Mouse (Mus musculus) limb, embryonic 13.5 days (tissue): Measurements from ENCODE around the gene Mmp14. TPM values are rescaled to one million over a fixed set of nuclear protein-coding genes. Genes with fewer than 3 reads are reported as not detected.
A peak's percentile ranks its signal among the peaks of the same experiment; 100 is the strongest.

Experiments used
- ATAC-seq: fragments of 200-750 bp; cut with Nextera tagmentation; 2 replicates; pipeline ENCODE4 v1.8.0; 2017; ENCODE audit warnings: low read depth, moderate number of reproducible peaks, moderate TSS enrichment; ENCODE audit not compliant: low FRiP score
- H3K27ac ChIP-seq: fragments of 300-500 bp; sonication (generic); 2 replicates; pipeline ENCODE4 v1.5.1; 2015; ENCODE audit warnings: inconsistent platforms, mild to moderate bottlenecking, moderate library complexity
- H3K27me3 ChIP-seq: fragments of 300-500 bp; sonication (generic); 2 replicates; pipeline ENCODE4 v1.6.1; 2015; ENCODE audit warnings: mild to moderate bottlenecking, inconsistent platforms
- H3K36me3 ChIP-seq: fragments of 300-500 bp; sonication (generic); 2 replicates; pipeline ENCODE4 v1.6.1; 2015; ENCODE audit warnings: inconsistent platforms, mild to moderate bottlenecking, moderate library complexity
- H3K4me1 ChIP-seq: fragments of 300-500 bp; sonication (generic); 2 replicates; pipeline ENCODE4 v1.6.1; 2015; ENCODE audit warnings: inconsistent platforms
- H3K4me2 ChIP-seq: fragments of 300-500 bp; sonication (generic); replicated peaks from 2 replicates; pipeline ENCODE4 v1.6.1; 2015; ENCODE audit warnings: inconsistent platforms, mild to moderate bottlenecking, moderate library complexity
- H3K4me3 ChIP-seq: fragments of 300-500 bp; sonication (generic); 2 replicates; pipeline ENCODE4 v1.5.1; 2015; ENCODE audit warnings: moderate library complexity, mild to moderate bottlenecking, inconsistent platforms
- H3K9ac ChIP-seq: fragments of 300-500 bp; sonication (generic); 2 replicates; pipeline ENCODE4 v1.6.1; 2015; ENCODE audit warnings: mild to moderate bottlenecking, inconsistent platforms
- H3K9me3 ChIP-seq: fragments of 300-500 bp; sonication (generic); 2 replicates; pipeline ENCODE4 v1.6.1; 2016; ENCODE audit warnings: inconsistent platforms
- WGBS: fragments of 180-500 bp; shearing (Covaris S2); methylation state at CpG from one replicate; pipeline ENCODE4 v1.1.7; 2015; 5-methylcytosine and 5-hydroxymethylcytosine counted together
- polyA plus RNA-seq: library from polyadenylated mRNA; unstranded; fragments of >200 nt; fragmentation: Nextera tagmentation; extraction: Ambion mirVana; gene quantifications from 2 replicates; pipeline ENCODE4 v1.2.1, GENCODE M21; 2015

Mmp14 gene
- polyA plus RNA-seq, 1 experiment from 2014 or later, result 204 TPM

DNA sequence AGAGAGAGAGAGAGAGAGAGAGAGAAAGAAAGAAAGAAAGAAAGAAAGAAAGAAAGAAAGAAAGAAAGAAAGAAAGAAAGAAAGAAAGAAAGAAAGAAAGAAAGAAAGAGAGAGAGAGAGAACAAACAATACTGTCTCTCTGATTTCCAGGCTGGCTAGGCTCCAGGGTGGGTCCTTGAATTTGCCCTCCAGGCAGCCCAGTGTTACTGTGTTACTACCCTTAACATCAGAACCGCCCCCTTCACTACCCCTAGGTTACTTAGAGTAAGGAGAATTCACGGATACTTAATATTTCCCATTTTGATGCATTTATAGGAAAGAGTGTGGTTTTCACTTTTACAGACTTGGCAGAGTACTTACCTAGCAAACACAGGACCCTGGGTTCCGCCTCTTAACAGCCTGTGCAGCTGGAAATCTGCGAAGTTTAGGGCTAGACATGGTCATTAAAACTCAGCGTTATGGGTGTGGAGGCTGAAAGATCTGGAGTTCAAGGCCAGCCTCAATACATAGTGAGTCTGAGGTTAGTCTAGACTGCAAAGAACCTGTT lies 15.1 kb upstream of the Mmp14 start:
- H3K36me3 ChIP-seq, result no peaks in the 10 kb centered on the region

DNA sequence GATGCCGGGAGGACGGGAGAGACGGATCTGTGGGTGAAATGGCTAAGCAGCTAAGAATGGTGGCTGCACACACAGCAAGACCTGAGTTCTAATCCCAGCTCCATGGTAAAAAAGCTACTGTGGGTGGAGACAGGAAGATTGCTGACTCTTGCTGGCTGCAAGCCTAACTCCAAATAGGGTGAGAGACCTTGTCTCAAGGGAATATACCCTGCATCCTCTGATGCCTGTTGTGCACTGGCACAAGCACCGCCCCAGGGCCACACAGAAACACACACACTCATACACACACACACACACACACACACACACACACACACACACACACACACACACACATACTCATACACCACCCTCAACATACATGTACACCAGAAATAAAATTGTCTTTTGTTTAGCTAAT lies 14.6 kb upstream of the Mmp14 start:
- Histone ChIP-seq H3K9ac (no peak overlapping the region), H3K9me3 (no peaks in the 10 kb centered on the region), H3K4me2 (no peak overlapping the region), H3K27ac (no peak overlapping the region), H3K4me3 (no peak overlapping the region), H3K36me3 (no peaks in the 10 kb centered on the region), H3K27me3 (peaks cover 7% of the 10 kb centered on the region; the same call in 1 of the 2 replicates), H3K4me1 (peaks cover 29% of the 10 kb centered on the region)
- ATAC-seq, result no peak
- WGBS, result 65% methylated on average over 3 of the region's 4 CpGs

More for the DNA sequence above, 15.1 kb upstream of the Mmp14 start:
- Histone ChIP-seq H3K9me3 (no peaks in the 10 kb centered on the region), H3K4me1 (peaks cover 29% of the 10 kb centered on the region), H3K9ac (no peak overlapping the region), H3K27me3 (peaks cover 7% of the 10 kb centered on the region; the same call in 1 of the 2 replicates), H3K4me3 (no peak overlapping the region), H3K27ac (no peak overlapping the region), H3K4me2 (no peak overlapping the region)
- 26% methylated on average over 5 of the region's 5 CpGs for WGBS
- no peak for ATAC-seq

DNA sequence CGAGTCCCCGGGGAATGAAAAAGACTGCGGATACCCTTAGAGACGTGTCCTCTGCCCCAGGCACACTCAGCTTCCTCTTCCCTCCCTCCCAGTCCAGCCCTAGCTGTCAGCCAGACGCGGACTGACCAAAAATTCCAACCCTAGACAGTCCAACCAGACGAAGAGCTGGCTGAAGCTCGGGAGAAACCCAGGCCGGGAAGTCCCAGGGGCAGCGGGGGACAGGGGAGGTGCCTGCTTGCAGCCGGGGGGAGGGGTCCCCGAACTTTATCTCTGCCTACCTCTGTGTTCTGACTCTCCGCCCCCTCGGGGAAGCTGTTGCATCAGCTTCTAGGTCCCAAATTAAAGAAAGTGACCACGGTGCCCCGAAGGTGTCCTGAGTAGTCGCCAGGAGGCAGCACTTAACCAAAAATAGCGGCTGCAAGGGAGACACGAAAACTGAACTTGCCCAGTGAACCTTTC lies 13.8 kb upstream of the Mmp14 start, which contains the start of gene Slc7a7:
Slc7a7 (minus strand) TSS at position 158 of the 459 bp plus-strand sequence.
- peak within 1 kb of the TSS; percentile 35 for H3K4me2 ChIP-seq
- 7% methylated on average over 16 of the region's 19 CpGs for WGBS
- no peaks in the 10 kb centered on the region for H3K9me3 ChIP-seq
- peak within 1 kb of the TSS; percentile 45; the same call in 1 of the 2 replicates for H3K9ac ChIP-seq
- peaks cover 7% of the 10 kb centered on the region; the same call in 1 of the 2 replicates for H3K27me3 ChIP-seq
- H3K4me3 ChIP-seq, result no peak within 1 kb of the TSS; the same call in 1 of the 2 replicates
- peaks cover 29% of the 10 kb centered on the region for H3K4me1 ChIP-seq
- no peak for ATAC-seq
- H3K27ac ChIP-seq, result no peak within 1 kb of the TSS
- no peaks in the 10 kb centered on the region for H3K36me3 ChIP-seq

DNA sequence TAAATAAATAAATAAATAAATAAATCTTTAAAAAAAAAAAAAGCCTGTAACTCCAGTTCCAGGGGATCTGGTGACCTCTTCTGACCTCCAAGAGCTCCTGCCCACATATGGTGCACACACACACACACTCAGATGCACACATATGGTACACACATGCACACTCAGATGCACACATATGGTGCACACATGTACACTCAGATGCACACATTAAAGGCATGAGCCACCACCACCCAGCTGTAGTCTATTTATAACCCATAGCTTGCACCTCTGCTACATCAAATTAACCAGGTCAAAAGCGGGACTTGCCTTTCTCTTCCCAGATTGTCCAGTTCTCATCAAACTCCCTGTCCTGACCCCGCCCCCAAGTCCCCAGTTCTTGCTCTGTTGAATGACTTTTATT lies 10.4 kb upstream of the Mmp14 start:
- Histone ChIP-seq H3K36me3 (no peaks in the 10 kb centered on the region), H3K27me3 (peaks cover 7% of the 10 kb centered on the region; the same call in 1 of the 2 replicates), H3K9ac (no peak overlapping the region), H3K4me3 (no peak overlapping the region), H3K9me3 (no peaks in the 10 kb centered on the region), H3K4me2 (no peak overlapping the region), H3K4me1 (peaks cover 11% of the 10 kb centered on the region), H3K27ac (no peak overlapping the region)
- 50% methylated on average over 2 of the region's 2 CpGs for WGBS
- ATAC-seq, result peak; percentile 42; the same call in 1 of the 2 replicates

DNA sequence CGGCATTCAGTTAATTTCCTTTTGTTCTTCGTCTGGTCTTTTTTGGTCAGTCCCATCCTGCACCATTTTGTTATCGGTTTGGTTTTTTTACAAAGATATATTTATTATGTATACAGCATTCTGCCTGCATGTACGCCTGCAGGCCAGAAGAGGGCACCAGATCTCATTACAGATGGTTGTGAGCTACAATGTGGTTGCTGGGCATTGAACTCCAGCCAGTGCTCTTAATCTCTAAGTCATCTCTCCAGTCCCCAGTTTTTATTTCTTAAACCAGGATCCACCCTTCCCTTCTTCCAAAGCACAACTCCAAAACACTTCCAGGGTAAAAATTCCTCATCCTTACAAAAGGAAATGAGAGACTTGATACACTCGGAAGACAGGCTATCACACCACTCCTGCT lies 8.0 kb upstream of the Mmp14 start:
- Histone ChIP-seq H3K9ac (no peak overlapping the region), H3K27ac (no peak overlapping the region), H3K4me2 (no peak overlapping the region), H3K4me3 (no peak overlapping the region), H3K9me3 (no peaks in the 10 kb centered on the region), H3K4me1 (peaks cover 15% of the 10 kb centered on the region), H3K27me3 (no peaks in the 10 kb centered on the region), H3K36me3 (no peaks in the 10 kb centered on the region)
- ATAC-seq, result no peak
- WGBS, result 66% methylated on average over 5 of the region's 5 CpGs

GRCm38 (mm10) chr14:54424634-54425033 lies 6.8 kb upstream of the Mmp14 start:
- H3K4me2 ChIP-seq, result no peak overlapping the region
- no peak for ATAC-seq
- 88% methylated on average over 1 of the region's 1 CpGs for WGBS
- H3K27me3 ChIP-seq, result no peaks in the 10 kb centered on the region
- no peak overlapping the region for H3K27ac ChIP-seq
- no peak overlapping the region for H3K4me3 ChIP-seq
- H3K4me1 ChIP-seq, result peaks cover 22% of the 10 kb centered on the region
- peaks cover 6% of the 10 kb centered on the region for H3K36me3 ChIP-seq
- H3K9me3 ChIP-seq, result no peaks in the 10 kb centered on the region
- H3K9ac ChIP-seq, result no peak overlapping the region

- Histone ChIP-seq H3K4me1 (peaks cover 31% of the 10 kb centered on the region), H3K27ac (no peak overlapping the region), H3K9me3 (no peaks in the 10 kb centered on the region), H3K36me3 (peaks cover 9% of the 10 kb centered on the region), H3K27me3 (no peaks in the 10 kb centered on the region), H3K4me3 (peak overlapping the region; percentile 84; the same call in 1 of the 2 replicates), H3K4me2 (peak overlapping the region; percentile 70), H3K9ac (no peak overlapping the region)
- ATAC-seq, result no peak
- 93% methylated on average over 1 of the region's 1 CpGs for WGBS
These were observed 5.9 kb upstream of the Mmp14 start for GRCm38 (mm10) chr14:54425540-54425939.

DNA sequence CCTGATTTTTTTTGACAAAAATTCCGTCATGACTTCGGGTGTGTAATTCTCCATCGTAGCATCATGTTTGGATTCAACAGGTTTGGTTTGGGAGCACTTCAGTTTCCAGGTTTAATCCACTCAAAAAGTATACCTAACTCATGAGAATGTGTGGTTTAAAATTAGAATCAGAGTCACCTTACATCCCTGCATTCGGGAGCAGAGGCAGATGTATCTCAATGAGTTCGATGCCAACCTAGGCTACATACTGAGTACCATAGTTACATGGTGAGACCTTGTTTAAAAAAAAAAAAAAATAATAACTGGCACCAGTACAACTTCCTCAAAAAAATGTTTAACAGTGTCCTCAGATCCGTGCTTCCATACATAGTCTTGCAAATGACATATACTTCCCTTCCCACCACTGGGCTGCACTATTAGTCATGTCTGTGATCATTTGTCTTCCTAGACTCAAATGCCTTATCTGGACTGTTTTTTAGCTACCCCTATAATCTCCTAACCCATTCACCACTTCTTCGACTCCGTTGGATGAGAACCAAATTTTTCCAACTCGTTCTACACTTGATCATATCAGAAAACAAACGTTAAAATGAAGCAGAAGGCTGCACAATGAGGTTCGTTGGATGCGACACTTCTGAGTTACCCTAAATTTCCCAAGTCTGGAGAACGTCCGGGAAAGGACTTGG lies 5.3 kb upstream of the Mmp14 start:
- H3K4me2 ChIP-seq, result peak overlapping the region; percentile 70
- H3K36me3 ChIP-seq, result peaks cover 9% of the 10 kb centered on the region
- ATAC-seq, result peak; percentile 20; the same call in 1 of the 2 replicates
- H3K4me1 ChIP-seq, result peaks cover 35% of the 10 kb centered on the region
- peak overlapping the region; percentile 84 for H3K4me3 ChIP-seq
- H3K9ac ChIP-seq, result peak overlapping the region; percentile 87
- no peaks in the 10 kb centered on the region for H3K9me3 ChIP-seq
- 34% methylated on average over 14 of the region's 14 CpGs for WGBS
- H3K27ac ChIP-seq, result peak overlapping the region; percentile 90
- no peaks in the 10 kb centered on the region for H3K27me3 ChIP-seq

DNA sequence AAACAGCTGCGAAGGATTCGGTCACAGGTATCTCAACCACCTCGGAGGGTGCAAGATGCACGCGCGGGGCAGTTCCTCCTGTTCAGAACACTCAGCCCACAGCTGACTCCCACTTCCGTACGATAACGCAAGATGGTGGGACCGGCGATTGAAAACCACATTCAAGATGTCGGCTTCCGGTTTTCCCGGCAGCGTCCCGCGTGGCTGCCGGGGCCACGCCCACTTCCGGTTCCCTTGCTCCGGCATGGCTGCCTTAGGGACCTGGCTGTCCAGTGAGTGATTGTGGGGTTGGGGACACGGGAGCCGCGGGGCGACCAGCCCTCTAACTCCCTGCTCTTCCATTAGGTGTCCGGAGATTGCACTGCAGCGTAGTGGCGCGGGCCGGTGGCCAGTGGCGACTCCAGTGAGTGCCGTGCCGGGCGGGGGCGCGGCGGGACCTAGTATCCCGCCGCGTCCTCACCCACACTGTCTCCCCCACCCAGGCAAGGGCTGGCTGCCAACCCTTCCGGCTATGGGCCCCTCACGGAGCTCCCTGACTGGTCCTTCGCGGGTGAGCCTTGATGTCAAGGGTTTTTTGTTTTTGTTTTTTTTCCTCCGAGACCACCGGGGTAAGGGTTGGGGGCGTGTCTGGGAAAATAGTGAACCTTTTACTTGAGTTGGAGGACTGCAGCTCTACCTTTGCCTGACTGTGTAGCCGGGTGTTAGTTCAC lies 4.6 kb upstream of the Mmp14 start, which contains the start of gene Mrpl52:
Mrpl52 (plus strand) TSS at position 221 of the 710 bp plus-strand sequence.
- under 1% methylated on average over 48 of the region's 48 CpGs for WGBS
- H3K9me3 ChIP-seq, result no peaks in the 10 kb centered on the region
- peaks cover 35% of the 10 kb centered on the region for H3K4me1 ChIP-seq
- peaks cover 9% of the 10 kb centered on the region for H3K36me3 ChIP-seq
- peak within 1 kb of the TSS; percentile 70 for H3K4me2 ChIP-seq
- H3K4me3 ChIP-seq, result peak within 1 kb of the TSS; percentile 84
- peak within 1 kb of the TSS; percentile 90 for H3K27ac ChIP-seq
- no peaks in the 10 kb centered on the region for H3K27me3 ChIP-seq
- peak; percentile 64 for ATAC-seq
- H3K9ac ChIP-seq, result peak within 1 kb of the TSS; percentile 87

DNA sequence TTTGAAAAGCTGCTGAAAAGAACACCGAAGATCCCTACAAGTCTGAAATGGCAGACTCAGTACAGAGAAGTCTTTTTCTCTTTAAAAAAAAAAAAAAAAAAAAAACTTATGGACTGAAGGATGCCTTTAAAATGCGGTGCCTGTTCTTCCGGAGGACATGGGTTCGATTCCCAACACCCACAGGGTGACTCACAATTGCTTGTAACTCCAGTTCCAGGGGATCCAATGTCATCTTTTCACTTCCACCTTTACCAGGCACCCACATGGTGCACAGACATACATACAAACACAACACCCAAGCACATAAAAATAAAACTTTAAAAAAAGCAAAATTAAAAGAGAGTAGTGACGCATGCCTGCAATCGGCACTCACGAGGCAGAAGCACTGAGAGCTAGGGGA lies 3.7 kb upstream of the Mmp14 start:
- Histone ChIP-seq H3K36me3 (peaks cover 9% of the 10 kb centered on the region), H3K4me2 (peak overlapping the region; percentile 70), H3K4me3 (peak overlapping the region; percentile 84), H3K27ac (peak overlapping the region; percentile 90; the same call in 1 of the 2 replicates), H3K9me3 (no peaks in the 10 kb centered on the region), H3K9ac (peak overlapping the region; percentile 87), H3K4me1 (peaks cover 35% of the 10 kb centered on the region), H3K27me3 (no peaks in the 10 kb centered on the region)
- ATAC-seq, result no peak
- WGBS, result 89% methylated on average over 7 of the region's 7 CpGs

GRCm38 (mm10) chr14:54428421-54428820 lies 3.0 kb upstream of the Mmp14 start:
- peaks cover 41% of the 10 kb centered on the region for H3K4me1 ChIP-seq
- no peaks in the 10 kb centered on the region for H3K9me3 ChIP-seq
- ATAC-seq, result no peak
- H3K4me3 ChIP-seq, result no peak overlapping the region
- H3K27ac ChIP-seq, result no peak overlapping the region
- 90% methylated on average over 5 of the region's 5 CpGs for WGBS
- no peak overlapping the region for H3K9ac ChIP-seq
- no peak overlapping the region for H3K4me2 ChIP-seq
- H3K36me3 ChIP-seq, result peaks cover 9% of the 10 kb centered on the region
- H3K27me3 ChIP-seq, result no peaks in the 10 kb centered on the region
